Mouse (Mus musculus) spleen, adult 2 months (tissue): ENCODE results near the gene Pcdh19. TPM values are rescaled to one million over a fixed set of nuclear protein-coding genes. Genes with fewer than 3 reads are reported as not detected.

Experiments used
- DNase-seq, 2 experiments: peaks; one replicate each; pipeline versions ENCODE4 v3.0.0 to v3.0.0-alpha.2; 2012 to 2021; ENCODE audit warnings: low spot score in 2 of 2, low read depth in 1 of 2
- H3K27ac ChIP-seq: fragments of 200-500 bp; 2 replicates; pipeline ENCODE4 v1.5.1; 2012; ENCODE audit warnings: low read length, inconsistent platforms; ENCODE audit not compliant: insufficient read depth
- H3K27me3 ChIP-seq: fragments of 200-500 bp; 2 replicates; pipeline ENCODE4 v1.6.1; 2012; ENCODE audit warnings: mild to moderate bottlenecking, moderate library complexity, low read length, inconsistent platforms; ENCODE audit not compliant: control insufficient read depth, insufficient read depth
- H3K36me3 ChIP-seq: fragments of 200-500 bp; 2 replicates; pipeline ENCODE4 v1.6.1; 2012; ENCODE audit warnings: mild to moderate bottlenecking, low read length, inconsistent platforms; ENCODE audit not compliant: control insufficient read depth, insufficient read depth
- H3K4me1 ChIP-seq: fragments of 200-500 bp; 2 replicates; pipeline ENCODE4 v1.6.1; 2011; ENCODE audit warnings: inconsistent platforms; ENCODE audit not compliant: control insufficient read depth, insufficient read depth, insufficient read length
- H3K4me3 ChIP-seq: fragments of 200-500 bp; 2 replicates; pipeline ENCODE4 v1.5.1; 2011; ENCODE audit warnings: mild to moderate bottlenecking, inconsistent platforms; ENCODE audit not compliant: insufficient read depth, insufficient read length; ENCODE audit errors: extremely low read depth
- CTCF ChIP-seq: fragments of 200-500 bp; IDR thresholded peaks from 2 replicates; pipeline ENCODE4 v1.5.1; 2011; ENCODE audit warnings: mild to moderate bottlenecking, inconsistent platforms; ENCODE audit not compliant: insufficient read depth, insufficient read length, insufficient replicate concordance; ENCODE audit errors: extremely low read depth
- POLR2A ChIP-seq: fragments of 200-500 bp; IDR thresholded peaks from 2 replicates; pipeline ENCODE4 v1.6.1; 2011; ENCODE audit warnings: low read depth, low read length, inconsistent platforms
- WGBS: fragments of 180-500 bp; shearing (Covaris S2); methylation state at CpG from one replicate; pipeline ENCODE4 v1.1.7; 2018; 5-methylcytosine and 5-hydroxymethylcytosine counted together
- polyA plus RNA-seq: library from polyadenylated mRNA; depleted of rRNA; stranded (reverse); fragments of >200 nt; gene quantifications from 2 replicates; pipeline ENCODE4 v1.2.3, GENCODE M21; 2012; rRNA removed

The Pcdh19 gene
- polyA plus RNA-seq, 1 experiment = 0.04 TPM

GRCm38 (mm10) chrX:133601658-133602057, 87.1 kb downstream of the Pcdh19 start:
- no peak for DNase-seq
- H3K4me3 ChIP-seq = no peak overlapping the region
- no peak overlapping the region for H3K27ac ChIP-seq
- no peaks in the 10 kb centered on the region for H3K4me1 ChIP-seq
- H3K36me3 ChIP-seq = no peaks in the 10 kb centered on the region
- TF ChIP-seq CTCF (no peak), POLR2A (no peak)
- H3K27me3 ChIP-seq = no peaks in the 10 kb centered on the region
- WGBS = 56% methylated on average over 1 of the region's 1 CpGs

- no peak overlapping the region for H3K4me3 ChIP-seq
- DNase-seq = no peak
- no peak overlapping the region for H3K27ac ChIP-seq
- H3K4me1 ChIP-seq = no peaks in the 10 kb centered on the region
- TF ChIP-seq POLR2A (no peak), CTCF (no peak)
- H3K36me3 ChIP-seq = no peaks in the 10 kb centered on the region
- 77% methylated on average over 2 of the region's 2 CpGs for WGBS
- H3K27me3 ChIP-seq = no peaks in the 10 kb centered on the region
These were observed 87.6 kb downstream of the Pcdh19 start for GRCm38 (mm10) chrX:133601195-133601594.

DNA sequence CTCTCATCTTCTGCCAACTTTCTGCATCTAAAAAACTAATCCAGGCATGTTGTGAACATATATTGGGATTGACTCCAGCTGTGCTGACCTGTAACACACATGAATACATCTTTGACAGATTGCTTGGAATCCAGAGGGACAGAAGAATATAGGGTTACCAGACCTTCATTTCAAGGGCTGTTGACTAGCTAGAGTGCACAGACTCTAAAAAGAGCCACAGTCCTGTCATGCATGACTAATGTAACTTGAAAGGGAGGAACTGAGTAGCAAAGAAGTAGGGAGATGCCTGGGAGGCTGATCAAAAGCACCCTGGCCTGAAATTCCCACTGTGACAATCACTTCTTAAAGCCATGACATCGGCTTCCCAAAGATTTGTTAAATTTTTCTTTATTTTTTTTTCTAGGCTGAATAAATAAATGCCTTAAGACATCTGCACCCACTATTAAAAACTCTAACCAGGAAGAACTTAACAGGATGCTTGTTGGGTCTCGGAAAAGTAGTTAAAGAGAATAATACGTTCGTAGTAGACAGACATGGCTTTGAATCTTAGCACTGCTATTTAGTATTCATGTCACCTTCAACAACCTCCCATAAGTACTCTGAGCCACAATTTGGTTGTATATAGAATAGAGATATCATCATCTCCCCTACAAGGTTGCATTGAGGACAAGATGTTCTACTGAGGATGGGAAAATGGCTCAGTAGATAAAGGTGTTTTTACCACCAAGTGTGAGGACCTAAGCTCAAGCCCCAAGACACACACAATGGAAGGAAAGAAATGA, 113.0 kb downstream of the Pcdh19 start:
- H3K36me3 ChIP-seq = no peaks in the 10 kb centered on the region
- 81% methylated on average over 4 of the region's 4 CpGs for WGBS
- no peaks in the 10 kb centered on the region for H3K27me3 ChIP-seq
- no peaks in the 10 kb centered on the region for H3K4me1 ChIP-seq
- no peak overlapping the region for H3K4me3 ChIP-seq
- H3K27ac ChIP-seq = no peak overlapping the region
- no peak for DNase-seq
- TF ChIP-seq POLR2A (no peak), CTCF (no peak)

GRCm38 (mm10) chrX:133565355-133565754, 123.4 kb downstream of the Pcdh19 start:
- Histone ChIP-seq H3K4me3 (no peak overlapping the region), H3K27ac (no peak overlapping the region), H3K27me3 (no peaks in the 10 kb centered on the region), H3K36me3 (no peaks in the 10 kb centered on the region), H3K4me1 (no peaks in the 10 kb centered on the region)
- DNase-seq = no peak
- TF ChIP-seq POLR2A (no peak), CTCF (no peak)
- WGBS = 96% methylated on average over 2 of the region's 2 CpGs

Other genes starting within 250 kb of the Pcdh19 start
- not detected in 2 replicates for gene Tnmd, start 162.0 kb upstream of the Pcdh19 start, polyA plus RNA-seq
- gene Tspan6, start 209.4 kb upstream of the Pcdh19 start, polyA plus RNA-seq = 0.97 and 1.9 TPM in 2 replicates
- gene Srpx2, start 219.4 kb upstream of the Pcdh19 start, polyA plus RNA-seq = 1.1 and 1.3 TPM in 2 replicates